Mouse (Mus musculus) stomach, embryonic 14.5 days (tissue): ENCODE results near the gene Krtap3-1. TPM values are rescaled to one million over a fixed set of nuclear protein-coding genes. Genes with fewer than 3 reads are reported as not detected.

Source experiments
- ATAC-seq: fragments of 200-750 bp; cut with Nextera tagmentation; 2 replicates; pipeline ENCODE4 v1.8.0; 2017; ENCODE audit warnings: low read depth, moderate TSS enrichment; ENCODE audit not compliant: insufficient number of reproducible peaks, insufficient read depth, low FRiP score
- H3K27ac ChIP-seq: fragments of 300-500 bp; sonication (generic); 2 replicates; pipeline ENCODE4 v1.5.1; 2014; ENCODE audit warnings: mild to moderate bottlenecking, low read length, moderate library complexity, mixed read lengths
- H3K27me3 ChIP-seq: fragments of 300-500 bp; sonication (generic); 2 replicates; pipeline ENCODE4 v1.6.1; 2014; ENCODE audit warnings: low read length, control low read depth, mixed read lengths; ENCODE audit not compliant: control insufficient read depth, insufficient read depth
- H3K36me3 ChIP-seq: fragments of 300-500 bp; sonication (generic); 2 replicates; pipeline ENCODE4 v1.6.1; 2014; ENCODE audit warnings: mild to moderate bottlenecking, control low read depth, low read length, moderate library complexity, mixed read lengths; ENCODE audit not compliant: control insufficient read depth, insufficient read depth
- H3K4me1 ChIP-seq: fragments of 300-500 bp; sonication (generic); 2 replicates; pipeline ENCODE4 v1.6.1; 2014; ENCODE audit warnings: low read length, control low read depth, mixed read lengths; ENCODE audit not compliant: control insufficient read depth, insufficient read depth
- H3K4me2 ChIP-seq: fragments of 300-500 bp; sonication (generic); replicated peaks from 2 replicates; pipeline ENCODE4 v1.6.1; 2014; ENCODE audit warnings: low read depth, low read length, control low read depth
- H3K4me3 ChIP-seq: fragments of 300-500 bp; sonication (generic); 2 replicates; pipeline ENCODE4 v1.5.1; 2014; ENCODE audit warnings: low read depth, low read length, control low read depth
- H3K9ac ChIP-seq: fragments of 300-500 bp; sonication (generic); replicated peaks from 2 replicates; pipeline ENCODE4 v1.6.1; 2014; ENCODE audit warnings: low read depth, mild to moderate bottlenecking, control low read depth, low read length, moderate library complexity, mixed read lengths
- H3K9me3 ChIP-seq: fragments of 300-500 bp; sonication (generic); 2 replicates; pipeline ENCODE4 v1.6.1; 2016; ENCODE audit warnings: low read depth, low read length, control low read depth; ENCODE audit not compliant: control insufficient read depth
- WGBS: fragments of 180-500 bp; shearing (Covaris S2); extraction: QIAGEN DNeasy Blood & Tissue Kit; methylation state at CpG from one replicate; pipeline ENCODE4 v1.1.7; 2014; 5-methylcytosine and 5-hydroxymethylcytosine counted together
- polyA plus RNA-seq: library from polyadenylated mRNA; unstranded; fragments of >200 nt; fragmentation: Nextera tagmentation; extraction: Ambion mirVana; gene quantifications from 2 replicates; pipeline ENCODE4 v1.2.1, GENCODE M21; 2014

Gene Krtap3-1
- polyA plus RNA-seq, 1 experiment from 2014 or later, result not detected

DNA sequence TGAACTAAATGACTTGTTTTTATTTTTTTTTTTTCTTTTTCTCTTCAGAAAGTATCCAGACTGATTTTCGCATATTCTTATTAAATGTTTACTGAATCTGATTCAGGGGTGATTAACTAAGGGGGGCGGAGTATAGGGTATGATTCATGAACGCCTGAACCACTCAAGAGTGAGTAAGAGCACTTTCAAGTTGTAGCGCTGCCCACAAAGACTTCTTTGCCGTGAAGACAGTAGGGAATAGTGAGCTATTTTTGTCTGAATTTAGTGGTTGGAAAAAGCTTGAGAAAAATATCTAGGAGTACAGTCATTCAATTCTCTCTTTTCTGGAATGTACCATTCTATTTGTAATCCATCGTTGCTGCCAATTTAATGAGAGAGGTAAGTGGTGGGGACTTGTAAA lies 15.1 kb upstream of the Krtap3-1 start:
- 84% methylated on average over 6 of the region's 6 CpGs for WGBS
- H3K4me1 ChIP-seq, result no peaks in the 10 kb centered on the region
- H3K4me2 ChIP-seq, result no peak overlapping the region
- H3K27me3 ChIP-seq, result no peaks in the 10 kb centered on the region
- H3K9ac ChIP-seq, result no peak overlapping the region
- no peak for ATAC-seq
- H3K36me3 ChIP-seq, result no peaks in the 10 kb centered on the region
- H3K9me3 ChIP-seq, result no peaks in the 10 kb centered on the region
- H3K27ac ChIP-seq, result no peak overlapping the region
- no peak overlapping the region for H3K4me3 ChIP-seq

- no peak overlapping the region for H3K4me3 ChIP-seq
- no peak for ATAC-seq
- 90% methylated on average over 5 of the region's 5 CpGs for WGBS
These were observed 14.6 kb upstream of the Krtap3-1 start for GRCm38 (mm10) chr11:99581051-99581450.

DNA sequence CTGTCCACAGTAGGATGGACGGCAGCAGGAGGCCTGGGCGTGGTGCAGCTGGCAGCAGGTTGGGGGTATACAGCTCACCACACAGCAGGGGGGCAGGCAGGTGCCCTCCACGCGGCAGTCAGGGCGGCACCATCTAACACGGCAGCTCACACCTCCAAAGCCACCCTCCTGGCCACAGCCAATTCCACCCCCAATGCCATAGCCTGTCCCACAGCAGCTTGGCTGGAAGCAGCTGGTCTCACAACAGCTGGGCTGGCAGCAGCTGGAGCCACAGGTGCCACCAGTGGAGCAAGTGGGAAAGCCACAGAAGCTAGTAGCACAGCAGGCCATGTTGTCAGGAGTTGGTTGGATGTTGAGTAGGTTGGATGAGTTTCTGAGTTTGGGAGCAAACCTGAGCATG lies 14.2 kb upstream of the Krtap3-1 start, which contains the start of gene Krtap1-5:
TSS of gene Krtap1-5 (minus strand) at position 381 of the 400 bp plus-strand sequence.
- no peaks in the 10 kb centered on the region for H3K27me3 ChIP-seq
- no peaks in the 10 kb centered on the region for H3K9me3 ChIP-seq
- no peak within 1 kb of the TSS for H3K27ac ChIP-seq
- no peak within 1 kb of the TSS for H3K9ac ChIP-seq
- ATAC-seq, result no peak
- H3K36me3 ChIP-seq, result no peaks in the 10 kb centered on the region
- WGBS, result 76% methylated on average over 6 of the region's 6 CpGs
- no peak within 1 kb of the TSS for H3K4me3 ChIP-seq
- H3K4me2 ChIP-seq, result no peak within 1 kb of the TSS
- no peaks in the 10 kb centered on the region for H3K4me1 ChIP-seq

More at GRCm38 (mm10) chr11:99581051-99581450, 14.6 kb upstream of the Krtap3-1 start:
- Histone ChIP-seq H3K27ac (no peak overlapping the region), H3K36me3 (no peaks in the 10 kb centered on the region), H3K4me2 (no peak overlapping the region), H3K4me1 (no peaks in the 10 kb centered on the region), H3K9ac (no peak overlapping the region), H3K9me3 (no peaks in the 10 kb centered on the region), H3K27me3 (no peaks in the 10 kb centered on the region)

- H3K9me3 ChIP-seq, result no peaks in the 10 kb centered on the region
- no peak overlapping the region for H3K27ac ChIP-seq
- H3K4me3 ChIP-seq, result no peak overlapping the region
- no peak overlapping the region for H3K9ac ChIP-seq
- no peaks in the 10 kb centered on the region for H3K36me3 ChIP-seq
- H3K27me3 ChIP-seq, result no peaks in the 10 kb centered on the region
- WGBS, result 3% methylated on average over 7 of the region's 7 CpGs
- peak; percentile 65; the same call in 1 of the 2 replicates for ATAC-seq
- peak overlapping the region; percentile 30; the same call in 1 of the 2 replicates for H3K4me2 ChIP-seq
- H3K4me1 ChIP-seq, result no peaks in the 10 kb centered on the region
These were observed 7.7 kb upstream of the Krtap3-1 start for GRCm38 (mm10) chr11:99574106-99574505.

- no peak overlapping the region for H3K4me3 ChIP-seq
- H3K4me2 ChIP-seq, result no peak overlapping the region
- H3K9me3 ChIP-seq, result no peaks in the 10 kb centered on the region
- no peak for ATAC-seq
- no peaks in the 10 kb centered on the region for H3K36me3 ChIP-seq
- no peaks in the 10 kb centered on the region for H3K27me3 ChIP-seq
- no peak overlapping the region for H3K27ac ChIP-seq
- no peaks in the 10 kb centered on the region for H3K4me1 ChIP-seq
- H3K9ac ChIP-seq, result no peak overlapping the region
- 58% methylated on average over 4 of the region's 4 CpGs for WGBS
These were observed 6.7 kb upstream of the Krtap3-1 start for GRCm38 (mm10) chr11:99573164-99573563.

DNA sequence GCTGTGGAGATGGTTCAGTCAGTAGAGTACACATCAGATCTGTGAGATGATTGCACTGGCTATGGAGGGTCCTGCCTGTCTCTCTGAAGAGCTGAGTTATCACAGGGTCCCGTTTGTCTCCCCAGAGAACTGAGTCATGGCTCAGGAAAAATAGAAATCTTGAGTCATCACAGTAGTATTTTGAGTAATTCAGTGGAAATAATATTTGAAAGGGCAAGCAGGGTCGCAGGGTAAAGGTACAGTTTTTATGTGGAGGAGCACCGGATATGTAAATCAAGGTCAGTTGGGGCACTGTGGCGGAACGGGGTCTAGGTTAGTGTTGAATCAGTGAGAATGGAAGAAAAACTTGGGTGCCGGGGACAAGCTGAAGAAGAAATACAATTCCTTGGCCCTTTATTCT lies 3.9 kb downstream of the Krtap3-1 start:
- no peak overlapping the region for H3K4me2 ChIP-seq
- no peaks in the 10 kb centered on the region for H3K4me1 ChIP-seq
- H3K9me3 ChIP-seq, result no peaks in the 10 kb centered on the region
- no peak for ATAC-seq
- no peak overlapping the region for H3K27ac ChIP-seq
- 83% methylated on average over 6 of the region's 6 CpGs for WGBS
- no peaks in the 10 kb centered on the region for H3K36me3 ChIP-seq
- H3K4me3 ChIP-seq, result no peak overlapping the region
- H3K9ac ChIP-seq, result no peak overlapping the region
- no peaks in the 10 kb centered on the region for H3K27me3 ChIP-seq

GRCm38 (mm10) chr11:99559366-99559765 lies 7.1 kb downstream of the Krtap3-1 start, which contains the start of gene Gm11939:
Gm11939 (minus strand) TSS chr11:99559466.
- H3K9me3 ChIP-seq, result no peaks in the 10 kb centered on the region
- no peak for ATAC-seq

GRCm38 (mm10) chr11:99557976-99558745 lies 8.3 kb downstream of the Krtap3-1 start:
- Histone ChIP-seq H3K27ac (no peak overlapping the region), H3K9ac (no peak overlapping the region), H3K4me3 (no peak overlapping the region), H3K27me3 (no peaks in the 10 kb centered on the region), H3K36me3 (no peaks in the 10 kb centered on the region), H3K4me2 (no peak overlapping the region), H3K4me1 (no peaks in the 10 kb centered on the region), H3K9me3 (no peaks in the 10 kb centered on the region)
- ATAC-seq, result no peak
- 61% methylated on average over 3 of the region's 3 CpGs for WGBS

More at GRCm38 (mm10) chr11:99559366-99559765, 7.1 kb downstream of the Krtap3-1 start, which contains the start of gene Gm11939:
- no peaks in the 10 kb centered on the region for H3K4me1 ChIP-seq
- H3K4me2 ChIP-seq, result no peak within 1 kb of the TSS
- no peaks in the 10 kb centered on the region for H3K36me3 ChIP-seq
- no peak within 1 kb of the TSS for H3K9ac ChIP-seq
- no peak within 1 kb of the TSS for H3K27ac ChIP-seq
- no peak within 1 kb of the TSS for H3K4me3 ChIP-seq
- H3K27me3 ChIP-seq, result no peaks in the 10 kb centered on the region
- 85% methylated on average over 9 of the region's 9 CpGs for WGBS
